Mouse (Mus musculus): Measurements from ENCODE around the gene Pigm.

GRCm38 (mm10) chr1:172344820-172345219, 31.5 kb upstream of the Pigm start:
- TF ChIP-seq CTCF (IDR thresholded peaks at IDR 0.05; ENCODE audit: low read depth, low read length) (no peak), TAL1 (conservative IDR thresholded peaks at IDR 0.05; ENCODE audit: low read depth, low read length) (no peak), GATA1 (IDR thresholded peaks at IDR 0.05; ENCODE audit: borderline replicate concordance, low read length) (no peak), POLR2AphosphoS5 (IDR thresholded peaks at IDR 0.05; ENCODE audit: insufficient replicate concordance, low read depth, low read length) (no peak), GATA2 (IDR thresholded peaks at IDR 0.05; ENCODE audit: borderline replicate concordance, low read depth, low read length) (no peak)
